In the genomic region with DNA sequence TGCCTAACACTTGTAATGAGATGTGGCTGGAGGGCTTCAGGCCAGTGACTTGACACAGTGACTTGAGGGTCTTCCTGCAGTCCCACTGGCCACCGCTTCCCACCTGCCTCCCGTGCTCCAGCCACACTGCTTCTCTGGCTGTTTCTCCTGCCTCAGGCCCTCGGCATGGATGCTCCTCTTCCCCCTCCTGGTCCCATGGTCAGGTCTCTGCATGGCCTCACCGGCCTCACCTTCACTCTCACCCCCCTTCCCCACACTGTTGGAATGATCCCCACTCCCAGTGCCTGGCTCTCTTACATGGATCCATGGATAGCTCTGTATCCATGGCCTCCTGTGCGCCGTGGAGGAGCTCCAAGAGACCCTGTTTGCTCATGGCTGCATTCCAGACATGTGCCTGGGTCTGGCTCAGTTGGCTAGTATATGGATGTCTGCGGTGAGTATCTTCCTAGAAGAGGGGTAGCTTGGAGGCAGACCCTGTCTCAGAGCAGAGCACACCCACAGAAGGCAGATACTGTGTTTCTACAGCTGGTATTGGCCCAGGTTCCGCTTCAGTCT, we compare ENCODE assay signal across 20 mouse cellular contexts. TPM values are rescaled to one million over a fixed set of nuclear protein-coding genes. Genes with fewer than 3 reads are reported as not detected.
DNase-seq lines count a peak whose midpoint lies in the region; ATAC-seq and TF ChIP-seq lines count a peak whose summit lies in the region.
"Had no signal": no experiment of that assay in that cellular context is flagged by ENCODE, and none has a peak within 500 bp of the region (broad histone marks: within the 10 kb centered on the region; RNA-seq: fewer than 3 reads in every experiment).

No protein-coding gene starts in this region.

- ATAC-seq in heart, embryonic 15.5 days (replicated peaks; ENCODE audit: insufficient number of reproducible peaks, insufficient read depth, low FRiP score, low read depth) = no peak
- ATAC-seq: inflammation-experienced regulatory T-cells, adult 6 months; liver, postnatal 0 days had no signal

- no peak overlapping the region for H3K4me3 ChIP-seq in heart, embryonic 15.5 days
- no peak overlapping the region for H3K4me3 ChIP-seq in layer of hippocampus, adult 2 months
- H3K4me3 ChIP-seq: midbrain, embryonic 12.5 days had no signal

- H3K27me3 ChIP-seq in heart, embryonic 15.5 days = no peaks in the 10 kb centered on the region
- H3K27me3 ChIP-seq: midbrain, embryonic 12.5 days had no signal

- TF ChIP-seq CTCF in layer of hippocampus, adult 2 months (conservative IDR thresholded peaks at IDR 0.05) = no peak

- H3K4me2 ChIP-seq in heart, embryonic 15.5 days = no peak overlapping the region
- H3K4me2 ChIP-seq: midbrain, embryonic 12.5 days had no signal

- no peak overlapping the region for H3K9ac ChIP-seq in heart, embryonic 15.5 days
- H3K9ac ChIP-seq: liver, postnatal 0 days; midbrain, embryonic 12.5 days had no signal

- DNase-seq in cerebellum, adult 11-12 months = peak; percentile 32
- no peak for DNase-seq in cerebellum, adult 18-20 months
- no peak for DNase-seq in heart, adult 8-10 months (ENCODE audit: low spot score)
- no peak for DNase-seq in layer of hippocampus, adult 2 months (ENCODE audit: low spot score in 2 of 2)
- no peak for DNase-seq in layer of hippocampus, postnatal 25 days (ENCODE audit: extremely low spot score in 1 of 2, low spot score in 1 of 2)
- DNase-seq in heart, postnatal 4 days = peak; percentile 17
- DNase-seq in thymus, postnatal 36 days = no peak
- DNase-seq: adrenal gland, postnatal 36 days; gastrocnemius, postnatal 36 days; kidney, postnatal 14 days; liver, postnatal 0 days; lung, postnatal 4 days; right cerebral cortex, postnatal 14 days; thymus, postnatal 4 days had no signal

- H3K9me3 ChIP-seq in heart, embryonic 15.5 days (replicated peaks) = no peaks in the 10 kb centered on the region
- H3K9me3 ChIP-seq: midbrain, embryonic 12.5 days had no signal

- WGBS in heart, embryonic 15.5 days = 90% methylated on average over 8 of the region's 8 CpGs

- no peaks in the 10 kb centered on the region for H3K36me3 ChIP-seq in heart, embryonic 15.5 days
- H3K36me3 ChIP-seq: midbrain, embryonic 12.5 days had no signal

- H3K27ac ChIP-seq in heart, embryonic 15.5 days = peak overlapping the region; percentile 95
- peak overlapping the region; percentile 97 for H3K27ac ChIP-seq in layer of hippocampus, adult 2 months
- H3K27ac ChIP-seq: midbrain, embryonic 12.5 days had no signal

- H3K4me1 ChIP-seq in heart, embryonic 15.5 days (replicated peaks) = peaks cover 61% of the 10 kb centered on the region

RNA-seq across cellular contexts. Expression of gene Hacl1, which starts 17.1 kb away (rescaled TPM):
- polyA plus RNA-seq in heart, embryonic 15.5 days (2015; fragmentation: Nextera tagmentation; extraction: Ambion mirVana) = 9.7 and 11.6 TPM in 2 replicates
- 10 to 100 TPM; 12.2 to 14.6 (median 14.0) TPM for total RNA-seq in heart, adult 8-10 months (2022)
- total RNA-seq in layer of hippocampus, adult 2 months (2021) = 1 to 10 TPM; 7.0 to 9.4 TPM
- total RNA-seq in layer of hippocampus, postnatal 25 days (2021) = 1 to 10 TPM; 7.6 to 9.3 TPM
- total RNA-seq in heart, postnatal 4 days (2021) = 10 to 100 TPM; 10.9 to 14.0 TPM

RNA-seq across cellular contexts. Expression of gene Btd, which starts 17.4 kb away (rescaled TPM):
- polyA plus RNA-seq in heart, embryonic 15.5 days (2015; fragmentation: Nextera tagmentation; extraction: Ambion mirVana) = 20.4 and 23.5 TPM in 2 replicates
- total RNA-seq in heart, adult 8-10 months (2022) = 10 to 100 TPM in 3 of 4 experiments, 1 to 10 TPM in 1; 9.4 to 10.5 (median 10.4) TPM
- 1 to 10 TPM; 9.6 TPM for total RNA-seq in layer of hippocampus, adult 2 months (2021)
- total RNA-seq in layer of hippocampus, postnatal 25 days (2021) = 1 to 10 TPM; 9.0 to 10.0 TPM
- total RNA-seq in heart, postnatal 4 days (2021) = 10 to 100 TPM; 13.0 to 14.7 TPM

RNA-seq across cellular contexts. Expression of gene Gm49387, which starts 17.5 kb away (rescaled TPM):
- polyA plus RNA-seq in heart, embryonic 15.5 days (2015; fragmentation: Nextera tagmentation; extraction: Ambion mirVana) = 2.6 TPM in 2 replicates
- total RNA-seq in heart, adult 8-10 months (2022) = 1 to 10 TPM in 1 of 4 experiments, under 1 TPM in 2, not detected in 1; 0.46 to 1.1 (median 0.75) TPM
- total RNA-seq in layer of hippocampus, adult 2 months (2021) = under 1 TPM in 1 of 2 experiments, not detected in 1; 0.95 TPM
- total RNA-seq in layer of hippocampus, postnatal 25 days (2021) = not detected
- 1 to 10 TPM in 1 of 2 experiments, not detected in 1; 2.8 TPM for total RNA-seq in heart, postnatal 4 days (2021)
- total RNA-seq: adrenal gland, postnatal 36 days; layer of hippocampus, postnatal 14 days had no signal
- polyA plus RNA-seq: cortical plate, adult 2 months; forebrain, embryonic 11.5 days had no signal

Comparison
In these comparisons a context has a peak if more than half of its experiments do, and no peak if none do; other contexts are left out.
1. DNase-seq: peak in cerebellum, adult 11-12 months (single experiment) and heart, postnatal 4 days (single experiment); none in cerebellum, adult 18-20 months (0 of 2), heart, adult 8-10 months (single experiment), layer of hippocampus, adult 2 months (0 of 2), layer of hippocampus, postnatal 25 days (0 of 2) and thymus, postnatal 36 days (0 of 2).